In the genomic region with DNA sequence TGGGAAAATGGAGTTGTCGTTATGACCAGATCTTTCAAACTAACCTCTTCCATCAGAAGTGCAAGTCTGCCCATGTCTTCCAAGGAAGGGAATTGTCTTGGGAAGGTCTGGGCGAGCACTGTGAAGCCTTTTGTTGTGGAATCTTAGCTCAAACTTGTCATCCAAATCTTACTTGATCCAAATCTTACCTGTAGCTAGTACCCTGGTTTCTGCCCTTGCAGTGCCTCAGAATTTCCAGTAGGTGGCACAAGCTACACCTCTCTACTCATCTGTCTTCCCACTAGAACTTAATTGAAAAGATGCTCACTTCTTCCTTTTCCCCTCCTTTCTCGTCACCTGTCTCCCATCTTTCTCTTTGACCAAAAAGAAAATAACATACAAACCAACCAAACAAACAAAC, we compare ENCODE assay signal across 12 mouse cellular contexts. TPM values are rescaled to one million over a fixed set of nuclear protein-coding genes. Genes with fewer than 3 reads are reported as not detected.
DNase-seq lines count a peak whose midpoint lies in the region; ATAC-seq and TF ChIP-seq lines count a peak whose summit lies in the region.
"Had no signal": no experiment of that assay in that cellular context is flagged by ENCODE, and none has a peak within 500 bp of the region (broad histone marks: within the 10 kb centered on the region; RNA-seq: fewer than 3 reads in every experiment).

No protein-coding gene starts in this region.

- TF ChIP-seq CTCF in kidney, postnatal 0 days (IDR thresholded peaks at IDR 0.05; ENCODE audit: low read depth) = peak; percentile 68

- no peak overlapping the region for H3K27ac ChIP-seq in kidney, postnatal 0 days
- no peak overlapping the region for H3K27ac ChIP-seq in kidney, embryonic 16.5 days (ENCODE audit: low read length)
- H3K27ac ChIP-seq: limb, embryonic 12.5 days had no signal

- peak; percentile 47 for DNase-seq in CD4-positive, CD25-positive, alpha-beta regulatory T cell, adult 2 months (ENCODE audit: low read depth, low spot score)
- peak; percentile 25 for DNase-seq in kidney, postnatal 0 days (ENCODE audit: low spot score)
- DNase-seq in thymus, postnatal 14 days = peak; percentile 21
- no peak for DNase-seq in thymus, adult 18-20 months
- DNase-seq in thymus, postnatal 4 days = peak; percentile 43
- DNase-seq in kidney, adult 9 months = no peak
- DNase-seq: adrenal gland, adult 8-10 months; cerebellum, adult 9-11 months had no signal

- no peaks in the 10 kb centered on the region for H3K9me3 ChIP-seq in kidney, postnatal 0 days (replicated peaks; ENCODE audit: low read length)
- no peaks in the 10 kb centered on the region for H3K9me3 ChIP-seq in kidney, embryonic 16.5 days (ENCODE audit: low read length)
- H3K9me3 ChIP-seq: hindbrain, embryonic 15.5 days; limb, embryonic 12.5 days had no signal

- no peak overlapping the region for H3K4me2 ChIP-seq in kidney, postnatal 0 days (ENCODE audit: low read length)
- no peak overlapping the region for H3K4me2 ChIP-seq in kidney, embryonic 16.5 days (replicated peaks; ENCODE audit: low read depth, low read length)
- H3K4me2 ChIP-seq: hindbrain, embryonic 15.5 days; limb, embryonic 12.5 days had no signal

- no peaks in the 10 kb centered on the region for H3K4me1 ChIP-seq in kidney, postnatal 0 days (replicated peaks; ENCODE audit: insufficient read depth, low read length)
- H3K4me1 ChIP-seq in kidney, embryonic 16.5 days (ENCODE audit: insufficient read depth, low read length) = no peaks in the 10 kb centered on the region

- H3K27me3 ChIP-seq in kidney, postnatal 0 days (ENCODE audit: insufficient read depth, low read length) = no peaks in the 10 kb centered on the region
- no peaks in the 10 kb centered on the region for H3K27me3 ChIP-seq in kidney, embryonic 16.5 days (ENCODE audit: insufficient read depth, low read length)
- H3K27me3 ChIP-seq: hindbrain, embryonic 15.5 days had no signal

- ATAC-seq in CD4-positive, CD25-positive, alpha-beta regulatory T cell, adult 4 months = no peak
- no peak for ATAC-seq in kidney, postnatal 0 days (replicated peaks; ENCODE audit: low FRiP score, low read depth)
- ATAC-seq in kidney, embryonic 16.5 days (ENCODE audit: low FRiP score, low TSS enrichment) = no peak

- H3K36me3 ChIP-seq in kidney, postnatal 0 days (ENCODE audit: insufficient read depth, low read length) = no peaks in the 10 kb centered on the region
- H3K36me3 ChIP-seq in kidney, embryonic 16.5 days (ENCODE audit: insufficient read depth, low read length) = no peaks in the 10 kb centered on the region
- H3K36me3 ChIP-seq: limb, embryonic 12.5 days had no signal

- no peak overlapping the region for H3K9ac ChIP-seq in kidney, postnatal 0 days (ENCODE audit: low read depth, low read length)
- H3K9ac ChIP-seq in kidney, embryonic 16.5 days (replicated peaks; ENCODE audit: low read length) = no peak overlapping the region
- H3K9ac ChIP-seq: hindbrain, embryonic 15.5 days; limb, embryonic 12.5 days had no signal

- 85% methylated on average over 3 of the region's 3 CpGs for WGBS in kidney, postnatal 0 days
- WGBS in kidney, embryonic 16.5 days = 70% methylated on average over 3 of the region's 3 CpGs

- H3K4me3 ChIP-seq in kidney, postnatal 0 days (replicated peaks; ENCODE audit: low read depth, low read length) = no peak overlapping the region
- no peak overlapping the region for H3K4me3 ChIP-seq in kidney, embryonic 16.5 days (ENCODE audit: low read length)
- H3K4me3 ChIP-seq: hindbrain, embryonic 15.5 days; limb, embryonic 12.5 days had no signal

RNA-seq across cellular contexts. Expression of gene Lonrf2, which starts 47.6 kb away (rescaled TPM):
- polyA plus RNA-seq in CD4-positive, CD25-positive, alpha-beta regulatory T cell, adult 4 months (2017; shearing (Covaris generic)) = not detected
- 0.77 and 0.82 TPM in 2 replicates for polyA plus RNA-seq in kidney, postnatal 0 days (2015; fragmentation: Nextera tagmentation; extraction: Ambion mirVana)
- polyA plus RNA-seq in kidney, embryonic 16.5 days (2015; fragmentation: Nextera tagmentation; extraction: Ambion mirVana) = 1.1 and 1.4 TPM in 2 replicates

Comparison
In these comparisons a context has a peak if more than half of its experiments do, and no peak if none do; other contexts are left out.
1. DNase-seq: peak in CD4-positive, CD25-positive, alpha-beta regulatory T cell, adult 2 months (single experiment), kidney, postnatal 0 days (single experiment), thymus, postnatal 14 days (single experiment) and thymus, postnatal 4 days (single experiment); none in thymus, adult 18-20 months (0 of 2) and kidney, adult 9 months (single experiment).